Mouse (Mus musculus): Measurements from ENCODE around the gene Farp1. TPM values are rescaled to one million over a fixed set of nuclear protein-coding genes. Genes with fewer than 3 reads are reported as not detected.

Farp1 gene
- polyA plus RNA-seq, 2 experiments, result 43.3 to 78.5 TPM

DNA sequence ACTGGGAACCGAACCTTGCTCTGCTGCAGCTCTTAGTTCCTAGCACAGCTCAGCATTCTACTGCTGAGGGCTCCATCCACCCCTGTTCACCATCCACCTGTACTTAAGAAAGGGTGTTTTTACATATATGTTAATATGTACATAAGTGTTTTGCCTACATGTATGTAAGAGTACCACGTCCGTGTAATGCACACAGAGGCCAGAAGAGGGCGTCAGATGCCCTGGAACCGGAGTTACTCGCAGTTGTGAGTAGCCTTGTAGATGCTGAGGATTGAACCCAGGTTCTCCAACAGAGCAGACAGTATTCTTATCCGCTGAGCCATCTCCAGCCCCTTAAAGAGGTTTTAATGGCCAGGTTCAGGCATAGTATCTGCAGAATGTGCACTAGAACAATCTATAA lies 183.6 kb downstream of the Farp1 start:
- H3K4me2 ChIP-seq (replicated peaks; ENCODE audit: low read depth, low read length, severe bottlenecking), result no peak overlapping the region
- no peaks in the 10 kb centered on the region for H3K27me3 ChIP-seq (ENCODE audit: control insufficient read depth, insufficient read depth, low read length)
- no peak overlapping the region for H3K9ac ChIP-seq (ENCODE audit: low read depth, low read length, severe bottlenecking)
- WGBS, result 81% methylated on average over 7 of the region's 7 CpGs
- ATAC-seq (ENCODE audit: low FRiP score, low read depth), result no peak
- H3K4me3 ChIP-seq (replicated peaks; ENCODE audit: low read length), result no peak overlapping the region
- no peak for TF ChIP-seq POLR2A (IDR thresholded peaks at IDR 0.05; ENCODE audit: borderline replicate concordance, extremely low read depth, insufficient read depth, insufficient read length)
- DNase-seq (ENCODE audit: low spot score), result no peak
- peaks cover 27% of the 10 kb centered on the region for H3K36me3 ChIP-seq (ENCODE audit: control insufficient read depth, insufficient read depth, low read length)
- peaks cover 11% of the 10 kb centered on the region for H3K4me1 ChIP-seq (ENCODE audit: control insufficient read depth, insufficient read depth, low read length)
- H3K9me3 ChIP-seq (ENCODE audit: control insufficient read depth, low read length), result 0 out of 2 replicates have a peak, but pooled peaks cover 4% of the 10 kb centered on the region
- H3K27ac ChIP-seq (replicated peaks; ENCODE audit: low read depth, low read length), result no peak overlapping the region

DNA sequence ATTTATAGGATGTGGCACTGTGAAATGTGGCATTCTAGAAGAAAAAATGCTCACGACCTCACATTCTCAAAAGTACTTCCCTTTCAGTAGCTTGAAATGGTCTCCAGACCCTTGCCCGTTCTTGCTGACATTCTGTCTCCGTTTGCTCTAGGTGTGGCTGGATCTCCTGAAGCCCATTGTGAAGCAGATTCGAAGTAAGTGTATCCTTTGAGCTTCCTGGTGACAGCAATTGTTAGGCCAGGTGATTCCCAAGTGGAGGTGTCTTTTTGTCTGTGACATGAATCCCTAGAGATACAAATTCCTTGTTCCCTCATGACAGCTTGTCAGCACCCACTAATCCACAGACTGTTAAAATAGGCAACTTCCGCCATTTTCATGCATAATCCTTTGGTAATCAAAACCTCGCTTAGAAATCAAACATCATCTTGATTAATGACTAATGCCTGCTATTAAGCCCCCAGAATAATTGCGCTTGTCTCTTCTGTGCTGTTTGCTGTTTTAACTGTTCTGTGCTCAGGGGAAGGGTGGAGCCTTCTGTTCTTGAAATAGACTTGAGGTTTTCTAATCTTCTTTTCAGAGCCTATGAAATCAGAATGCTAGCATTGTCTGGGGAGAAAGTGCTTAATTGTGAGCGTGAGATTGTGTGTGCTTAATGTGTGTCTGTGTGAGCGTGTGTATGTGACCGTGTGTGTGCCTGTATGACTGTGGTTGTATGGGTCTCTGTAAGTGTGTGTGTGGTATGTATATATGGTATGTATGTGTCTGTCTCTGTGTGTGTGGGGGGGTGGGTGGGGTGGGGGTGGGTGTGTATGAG lies 184.4 kb downstream of the Farp1 start:
- TF ChIP-seq POLR2A (IDR thresholded peaks at IDR 0.05; ENCODE audit: borderline replicate concordance, extremely low read depth, insufficient read depth, insufficient read length), result no peak
- no peaks in the 10 kb centered on the region for H3K27me3 ChIP-seq (ENCODE audit: control insufficient read depth, insufficient read depth, low read length)
- no peak overlapping the region for H3K27ac ChIP-seq (replicated peaks; ENCODE audit: low read depth, low read length)
- H3K4me1 ChIP-seq (ENCODE audit: control insufficient read depth, insufficient read depth, low read length), result peaks cover 11% of the 10 kb centered on the region
- ATAC-seq (ENCODE audit: low FRiP score, low read depth) (no peak), DNase-seq (ENCODE audit: low spot score) (no peak)
- peaks cover 31% of the 10 kb centered on the region for H3K36me3 ChIP-seq (ENCODE audit: control insufficient read depth, insufficient read depth, low read length)
- no peak overlapping the region for H3K9ac ChIP-seq (ENCODE audit: low read depth, low read length, severe bottlenecking)
- 0 out of 2 replicates have a peak, but pooled peaks cover 4% of the 10 kb centered on the region for H3K9me3 ChIP-seq (ENCODE audit: control insufficient read depth, low read length)
- no peak overlapping the region for H3K4me3 ChIP-seq (replicated peaks; ENCODE audit: low read length)
- H3K4me2 ChIP-seq (replicated peaks; ENCODE audit: low read depth, low read length, severe bottlenecking), result no peak overlapping the region
- 83% methylated on average over 10 of the region's 10 CpGs for WGBS

DNA sequence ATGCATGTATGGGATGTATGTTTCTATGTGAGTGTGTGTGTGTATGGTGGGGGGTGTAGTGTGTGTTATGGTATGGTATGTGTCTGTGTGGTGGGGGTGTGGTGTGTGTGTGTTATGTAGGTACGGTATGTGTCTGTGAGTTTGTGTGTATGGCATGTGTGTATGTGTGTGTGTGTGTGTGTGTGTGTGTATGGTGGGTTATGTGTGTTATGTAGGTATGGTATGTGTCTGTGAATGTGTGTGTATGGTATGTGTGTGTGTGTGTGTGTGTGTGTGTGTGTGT lies 185.0 kb downstream of the Farp1 start:
- no peak for TF ChIP-seq POLR2A (IDR thresholded peaks at IDR 0.05; ENCODE audit: borderline replicate concordance, extremely low read depth, insufficient read depth, insufficient read length)
- 0 out of 2 replicates have a peak, but pooled peaks cover 4% of the 10 kb centered on the region for H3K9me3 ChIP-seq (ENCODE audit: control insufficient read depth, low read length)
- H3K9ac ChIP-seq (ENCODE audit: low read depth, low read length, severe bottlenecking), result no peak overlapping the region
- no peak for DNase-seq (ENCODE audit: low spot score)
- peaks cover 31% of the 10 kb centered on the region for H3K36me3 ChIP-seq (ENCODE audit: control insufficient read depth, insufficient read depth, low read length)
- no peak overlapping the region for H3K4me2 ChIP-seq (replicated peaks; ENCODE audit: low read depth, low read length, severe bottlenecking)
- H3K27me3 ChIP-seq (ENCODE audit: control insufficient read depth, insufficient read depth, low read length), result no peaks in the 10 kb centered on the region
- no peak overlapping the region for H3K4me3 ChIP-seq (replicated peaks; ENCODE audit: low read length)
- H3K27ac ChIP-seq (replicated peaks; ENCODE audit: low read depth, low read length), result no peak overlapping the region
- H3K4me1 ChIP-seq (ENCODE audit: control insufficient read depth, insufficient read depth, low read length), result peaks cover 11% of the 10 kb centered on the region
- ATAC-seq (ENCODE audit: low FRiP score, low read depth), result no peak
- 100% methylated on average over 1 of the region's 1 CpGs for WGBS

DNA sequence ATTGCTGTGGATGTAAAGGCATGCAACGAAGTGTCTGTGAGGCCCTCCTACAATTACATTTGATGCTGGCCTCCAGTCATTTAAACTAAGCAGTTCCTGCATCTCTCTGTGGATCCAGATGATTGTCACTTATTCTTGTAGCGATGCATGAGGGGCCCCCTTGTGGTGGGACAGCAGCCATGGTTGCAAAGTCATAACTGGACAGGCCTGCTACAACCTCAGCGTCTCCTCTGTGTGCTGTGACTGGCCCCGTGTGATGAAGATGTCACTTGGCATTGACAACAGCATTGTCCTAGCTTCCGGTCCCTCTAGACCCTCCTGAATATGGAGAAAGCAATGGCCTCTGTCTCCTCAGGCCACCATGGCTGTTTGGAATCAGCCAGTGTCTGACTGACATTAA lies 185.7 kb downstream of the Farp1 start:
- peaks cover 14% of the 10 kb centered on the region for H3K4me1 ChIP-seq (ENCODE audit: control insufficient read depth, insufficient read depth, low read length)
- WGBS, result 85% methylated on average over 5 of the region's 5 CpGs
- no peak for DNase-seq (ENCODE audit: low spot score)
- H3K9ac ChIP-seq (ENCODE audit: low read depth, low read length, severe bottlenecking), result no peak overlapping the region
- no peak overlapping the region for H3K4me2 ChIP-seq (replicated peaks; ENCODE audit: low read depth, low read length, severe bottlenecking)
- ATAC-seq (ENCODE audit: low FRiP score, low read depth), result no peak
- no peaks in the 10 kb centered on the region for H3K27me3 ChIP-seq (ENCODE audit: control insufficient read depth, insufficient read depth, low read length)
- H3K36me3 ChIP-seq (ENCODE audit: control insufficient read depth, insufficient read depth, low read length), result peaks cover 31% of the 10 kb centered on the region
- no peak for TF ChIP-seq POLR2A (IDR thresholded peaks at IDR 0.05; ENCODE audit: borderline replicate concordance, extremely low read depth, insufficient read depth, insufficient read length)
- H3K9me3 ChIP-seq (ENCODE audit: control insufficient read depth, low read length), result 0 out of 2 replicates have a peak, but pooled peaks cover 4% of the 10 kb centered on the region
- no peak overlapping the region for H3K27ac ChIP-seq (replicated peaks; ENCODE audit: low read depth, low read length)
- no peak overlapping the region for H3K4me3 ChIP-seq (replicated peaks; ENCODE audit: low read length)

DNA sequence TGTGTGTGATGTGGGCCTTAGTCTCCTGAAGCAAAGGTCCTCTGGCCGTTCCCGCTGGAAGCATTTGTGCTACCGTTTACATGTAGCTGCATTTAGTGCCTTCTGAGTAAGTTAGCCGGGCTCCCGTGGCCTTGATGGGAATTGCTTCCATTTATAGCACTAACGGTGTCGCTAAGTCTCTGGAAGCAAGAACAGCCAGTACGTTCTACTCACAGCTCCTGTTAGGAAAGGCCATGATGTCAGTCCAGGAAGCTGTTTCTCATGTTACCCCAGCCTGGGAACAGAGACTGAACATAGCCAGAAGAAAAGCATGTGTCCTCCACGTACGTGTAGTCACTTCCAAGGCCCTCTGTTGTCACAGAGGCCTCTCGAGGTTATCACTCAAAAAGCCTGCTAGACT lies 190.8 kb downstream of the Farp1 start:
- DNase-seq (ENCODE audit: low spot score), result peak; percentile 49
- H3K27me3 ChIP-seq (ENCODE audit: control insufficient read depth, insufficient read depth, low read length), result no peaks in the 10 kb centered on the region
- WGBS, result 40% methylated on average over 11 of the region's 11 CpGs
- peak overlapping the region; percentile 48; the same call in 1 of the 2 replicates for H3K27ac ChIP-seq (replicated peaks; ENCODE audit: low read depth, low read length)
- peaks cover 60% of the 10 kb centered on the region for H3K36me3 ChIP-seq (ENCODE audit: control insufficient read depth, insufficient read depth, low read length)
- TF ChIP-seq POLR2A (IDR thresholded peaks at IDR 0.05; ENCODE audit: borderline replicate concordance, extremely low read depth, insufficient read depth, insufficient read length), result no peak
- no peak overlapping the region for H3K4me2 ChIP-seq (replicated peaks; ENCODE audit: low read depth, low read length, severe bottlenecking)
- peaks cover 11% of the 10 kb centered on the region for H3K4me1 ChIP-seq (ENCODE audit: control insufficient read depth, insufficient read depth, low read length)
- no peak overlapping the region for H3K9ac ChIP-seq (ENCODE audit: low read depth, low read length, severe bottlenecking)
- H3K4me3 ChIP-seq (replicated peaks; ENCODE audit: low read length), result no peak overlapping the region
- 0 out of 2 replicates have a peak, but pooled peaks cover 4% of the 10 kb centered on the region for H3K9me3 ChIP-seq (ENCODE audit: control insufficient read depth, low read length)
- ATAC-seq (ENCODE audit: low FRiP score, low read depth), result peak; percentile 58

Data from limb, embryonic 14.5 days (tissue).